Comparison of ENCODE assay signal across 16 mouse cellular contexts in genomic region chr4:138710633-138711032, GRCm38 (mm10). TPM values are rescaled to one million over a fixed set of nuclear protein-coding genes. Genes with fewer than 3 reads are reported as not detected.
DNase-seq lines count a peak whose midpoint lies in the region; ATAC-seq lines count a peak whose summit lies in the region.
"Had no signal": no experiment of that assay in that cellular context is flagged by ENCODE, and none has a peak within 500 bp of the region (broad histone marks: within the 10 kb centered on the region; RNA-seq: fewer than 3 reads in every experiment).

No protein-coding gene starts in this region.

- H3K27ac ChIP-seq in hindbrain, embryonic 14.5 days = peak overlapping the region; percentile 78
- H3K27ac ChIP-seq in hindbrain, embryonic 12.5 days = no peak overlapping the region
- H3K27ac ChIP-seq: kidney, embryonic 15.5 days; limb, embryonic 10.5 days had no signal

- DNase-seq in hindbrain, embryonic 14.5 days (ENCODE audit: low spot score) = peak; percentile 73
- DNase-seq in brain, adult 2 months (ENCODE audit: low read depth, low spot score) = peak; percentile 99
- DNase-seq in cerebellum, adult 9-10 months = peak; percentile 99
- peak; percentile 63 to 68 for DNase-seq in layer of hippocampus, postnatal 10 days (ENCODE audit: low spot score in 2 of 2)
- no peak for DNase-seq in spleen, adult 12 weeks (ENCODE audit: low spot score)
- no peak for DNase-seq in thymus, postnatal 25 days
- DNase-seq: adrenal gland, postnatal 36 days; embryo, embryonic 11 days; heart, adult 11 months; heart, postnatal 36 days; lung, adult 2 months had no signal

- ATAC-seq in hindbrain, embryonic 14.5 days (ENCODE audit: low FRiP score) = peak; percentile 60; the same call in 1 of the 2 replicates
- no peak for ATAC-seq in hindbrain, embryonic 12.5 days (ENCODE audit: low FRiP score)
- ATAC-seq in monocyte, adult 5-6 weeks (replicated peaks; ENCODE audit: insufficient number of reproducible peaks, low FRiP score, low TSS enrichment, poor library complexity, severe bottlenecking) = no peak

- H3K4me2 ChIP-seq in hindbrain, embryonic 14.5 days (replicated peaks) = no peak overlapping the region
- no peak overlapping the region for H3K4me2 ChIP-seq in hindbrain, embryonic 12.5 days (replicated peaks)
- H3K4me2 ChIP-seq: kidney, embryonic 15.5 days had no signal

- no peaks in the 10 kb centered on the region for H3K9me3 ChIP-seq in hindbrain, embryonic 14.5 days (ENCODE audit: control insufficient read depth, low read length)
- no peaks in the 10 kb centered on the region for H3K9me3 ChIP-seq in hindbrain, embryonic 12.5 days (replicated peaks)
- H3K9me3 ChIP-seq: kidney, embryonic 15.5 days; limb, embryonic 10.5 days had no signal

- no peak overlapping the region for H3K9ac ChIP-seq in hindbrain, embryonic 14.5 days
- no peak overlapping the region for H3K9ac ChIP-seq in hindbrain, embryonic 12.5 days
- H3K9ac ChIP-seq: kidney, embryonic 15.5 days had no signal

- peaks cover 16% of the 10 kb centered on the region for H3K4me1 ChIP-seq in hindbrain, embryonic 14.5 days (replicated peaks; ENCODE audit: control insufficient read depth, insufficient read depth, low read length)
- peaks cover 7% of the 10 kb centered on the region; the same call in 1 of the 2 replicates for H3K4me1 ChIP-seq in hindbrain, embryonic 12.5 days
- H3K4me1 ChIP-seq: megakaryocyte, embryonic 14.5 days had no signal

- WGBS in hindbrain, embryonic 14.5 days = 63% methylated on average over 11 of the region's 11 CpGs
- 80% methylated on average over 11 of the region's 11 CpGs for WGBS in hindbrain, embryonic 12.5 days

- H3K27me3 ChIP-seq in hindbrain, embryonic 14.5 days (ENCODE audit: control insufficient read depth, insufficient read depth, low read length) = no peaks in the 10 kb centered on the region
- H3K27me3 ChIP-seq in hindbrain, embryonic 12.5 days = peaks cover 3% of the 10 kb centered on the region; the same call in 1 of the 2 replicates
- H3K27me3 ChIP-seq: kidney, embryonic 15.5 days had no signal

- no peaks in the 10 kb centered on the region for H3K36me3 ChIP-seq in hindbrain, embryonic 14.5 days (replicated peaks; ENCODE audit: control insufficient read depth, insufficient read depth)
- H3K36me3 ChIP-seq in hindbrain, embryonic 12.5 days = no peaks in the 10 kb centered on the region
- H3K36me3 ChIP-seq: kidney, embryonic 15.5 days; limb, embryonic 10.5 days had no signal

- no peak overlapping the region for H3K4me3 ChIP-seq in hindbrain, embryonic 14.5 days (replicated peaks; ENCODE audit: low read length)
- no peak overlapping the region for H3K4me3 ChIP-seq in hindbrain, embryonic 12.5 days
- H3K4me3 ChIP-seq: kidney, embryonic 15.5 days; limb, embryonic 10.5 days; megakaryocyte, embryonic 14.5 days had no signal

RNA-seq across cellular contexts. Expression of gene Pla2g2c, which starts 14.0 kb away (rescaled TPM):
- polyA plus RNA-seq in hindbrain, embryonic 14.5 days (2014; fragmentation: Nextera tagmentation; extraction: Ambion mirVana) = 0.21 and 0.55 TPM in 2 replicates
- 0.46 and 0.64 TPM in 2 replicates for polyA plus RNA-seq in hindbrain, embryonic 12.5 days (2016; fragmentation: Nextera tagmentation; extraction: Ambion mirVana)
- total RNA-seq in layer of hippocampus, postnatal 10 days (2021) = not detected
- total RNA-seq in monocyte, adult 5-6 weeks (2017) = not detected in 3 replicates

RNA-seq across cellular contexts. Expression of gene Ubxn10, which starts 26.3 kb away (rescaled TPM):
- 4.6 and 5.5 TPM in 2 replicates for polyA plus RNA-seq in hindbrain, embryonic 14.5 days (2014; fragmentation: Nextera tagmentation; extraction: Ambion mirVana)
- 3.8 and 4.5 TPM in 2 replicates for polyA plus RNA-seq in hindbrain, embryonic 12.5 days (2016; fragmentation: Nextera tagmentation; extraction: Ambion mirVana)
- total RNA-seq in layer of hippocampus, postnatal 10 days (2021) = 1 to 10 TPM; 1.7 to 2.1 TPM
- total RNA-seq in monocyte, adult 5-6 weeks (2017) = not detected in 3 replicates

RNA-seq across cellular contexts. Expression of gene Pla2g2f, which starts 46.8 kb away (rescaled TPM):
- polyA plus RNA-seq in hindbrain, embryonic 14.5 days (2014; fragmentation: Nextera tagmentation; extraction: Ambion mirVana) = not detected in 2 replicates
- 0.14 TPM in 1 of 2 replicates, not detected in the other for polyA plus RNA-seq in hindbrain, embryonic 12.5 days (2016; fragmentation: Nextera tagmentation; extraction: Ambion mirVana)
- total RNA-seq in layer of hippocampus, postnatal 10 days (2021) = not detected
- total RNA-seq in monocyte, adult 5-6 weeks (2017) = not detected in 3 replicates

Comparison
In these comparisons a context has a peak if more than half of its experiments do, and no peak if none do; other contexts are left out.
1. DNase-seq: peak in hindbrain, embryonic 14.5 days (single experiment), brain, adult 2 months (single experiment), cerebellum, adult 9-10 months (single experiment) and layer of hippocampus, postnatal 10 days (2 of 2); none in spleen, adult 12 weeks (single experiment) and thymus, postnatal 25 days (single experiment).